Mouse (Mus musculus): ENCODE measurements at regions not wholly inside any gene's neighbourhood (a gene's known extent, or its start where the extent isn't known, plus 50 kb on each side); places are given as distances from the start of the nearest gene placed in this dataset.
A peak's percentile ranks its signal among the peaks of the same experiment; 100 is the strongest.

DNA sequence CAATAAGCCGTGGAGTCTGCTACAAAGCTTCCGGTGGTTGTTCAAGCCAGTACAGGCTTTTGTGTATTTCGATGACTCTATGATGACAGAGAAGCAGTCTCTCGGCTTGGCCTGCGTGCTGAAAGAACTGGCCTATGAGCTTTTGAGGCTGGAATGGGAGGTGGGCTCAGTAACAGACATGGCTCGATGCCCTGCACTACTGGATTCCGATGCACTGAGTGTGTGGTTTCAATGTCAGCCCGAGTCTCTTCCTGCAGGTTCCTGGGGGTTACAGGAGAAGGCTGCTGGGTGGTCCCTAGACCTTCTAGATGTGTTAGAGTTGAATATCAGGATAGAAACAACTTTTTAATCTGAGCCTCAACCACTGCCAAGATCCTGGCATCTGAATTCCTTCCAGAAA lies 53.2 kb downstream of the Gm815 start:
- DNase-seq = no peak

DNA sequence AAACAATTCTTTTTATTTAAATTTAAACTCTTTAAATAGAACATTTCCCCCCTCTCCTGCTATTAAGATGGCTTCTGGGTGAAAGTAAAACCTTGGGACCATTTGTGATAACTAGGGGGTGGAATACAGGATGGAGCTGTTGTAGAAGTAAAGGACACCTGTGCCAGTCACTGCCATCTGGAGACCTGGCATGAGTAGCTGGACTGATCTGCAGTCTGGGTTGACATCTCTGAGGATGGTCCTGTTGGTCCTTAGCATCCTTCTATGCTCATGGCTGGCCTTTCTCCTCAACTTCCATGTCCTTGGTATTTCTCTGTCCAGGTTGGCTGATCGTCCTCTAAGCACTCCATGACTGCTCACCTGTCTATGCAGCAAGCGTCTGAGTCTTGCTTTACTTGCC lies 58.3 kb downstream of the Gm815 start:
- no peak for DNase-seq

DNA sequence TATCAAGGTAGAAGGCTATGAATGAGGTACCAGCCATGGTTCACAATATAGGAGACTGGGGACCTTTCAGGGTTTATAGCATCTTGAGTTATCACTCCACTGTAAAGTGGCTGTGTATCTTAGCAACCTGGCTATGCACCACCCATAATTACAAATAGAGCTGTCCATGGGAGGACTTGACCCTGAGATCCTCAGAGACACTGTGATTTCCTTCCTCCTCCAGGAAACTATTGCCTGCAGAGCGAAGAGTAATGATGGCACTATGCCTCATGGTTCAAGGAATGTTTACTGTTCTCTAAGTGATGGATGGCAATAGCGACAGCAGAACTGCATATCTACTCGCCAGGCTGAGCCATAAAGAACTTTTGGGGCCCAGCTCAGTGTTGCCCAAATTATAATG lies 60.9 kb downstream of the Gm815 start:
- DNase-seq = no peak

- DNase-seq = no peak
These were observed 62.8 kb downstream of the Gm815 start for GRCm38 (mm10) chr19:26948479-26948878.

GRCm38 (mm10) chr19:26949153-26949552 lies 63.5 kb downstream of the Gm815 start:
- DNase-seq = no peak

GRCm38 (mm10) chr19:26953348-26953747 lies 67.7 kb downstream of the Gm815 start:
- DNase-seq = no peak

- no peak for DNase-seq
These were observed 80.5 kb downstream of the Gm815 start for GRCm38 (mm10) chr19:26966055-26966760.

GRCm38 (mm10) chr19:26973058-26973457 lies 87.4 kb downstream of the Gm815 start:
- peak; percentile 25 for DNase-seq

GRCm38 (mm10) chr19:26973773-26974548 lies 88.3 kb downstream of the Gm815 start:
- DNase-seq = no peak

- no peak for DNase-seq
These were observed 89.0 kb downstream of the Gm815 start for GRCm38 (mm10) chr19:26974576-26975204.

- no peak for DNase-seq
These were observed 91.1 kb downstream of the Gm815 start for GRCm38 (mm10) chr19:26976604-26977322.

GRCm38 (mm10) chr19:26977887-26978639 lies 92.4 kb downstream of the Gm815 start:
- DNase-seq = no peak

DNA sequence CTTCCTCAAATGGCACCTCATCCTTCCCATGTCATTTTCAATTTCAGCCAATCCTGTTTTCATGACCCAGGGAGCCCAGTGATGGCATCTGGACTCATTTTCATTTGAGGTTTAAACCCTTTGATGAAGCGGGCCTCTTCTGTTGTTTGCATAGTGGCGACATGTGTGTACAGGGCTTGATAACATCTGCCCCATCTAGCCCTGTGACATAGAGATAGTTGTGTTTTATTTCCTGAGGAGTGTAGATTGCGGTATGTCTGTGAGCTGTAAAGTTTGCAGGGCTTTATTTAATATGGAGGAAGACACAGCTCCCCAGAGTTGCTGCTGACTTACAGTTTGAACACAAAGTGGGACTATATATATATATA lies 92.9 kb downstream of the Gm815 start:
- DNase-seq = no peak

DNA sequence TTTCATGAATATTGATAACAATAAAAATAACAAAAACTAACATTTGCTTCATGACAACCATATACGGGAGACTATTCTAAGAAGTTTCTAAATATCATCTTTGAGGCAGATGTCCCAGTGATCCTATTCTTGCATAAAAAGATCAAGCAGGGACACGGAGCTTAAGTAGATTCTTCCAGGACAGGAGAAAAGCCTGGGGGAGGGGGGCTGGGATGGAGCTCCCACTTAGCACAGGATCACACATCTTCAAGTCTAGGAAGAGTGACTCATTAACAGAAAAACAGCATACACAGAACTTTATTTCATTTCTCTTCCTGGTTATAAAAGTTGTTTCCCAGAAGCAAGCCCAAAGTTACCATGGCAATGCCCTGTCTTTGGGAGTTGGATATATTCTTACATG lies 93.6 kb downstream of the Gm815 start:
- DNase-seq = no peak

- DNase-seq = no peak
These were observed 101.0 kb downstream of the Gm815 start for GRCm38 (mm10) chr19:26986672-26987071.

DNA sequence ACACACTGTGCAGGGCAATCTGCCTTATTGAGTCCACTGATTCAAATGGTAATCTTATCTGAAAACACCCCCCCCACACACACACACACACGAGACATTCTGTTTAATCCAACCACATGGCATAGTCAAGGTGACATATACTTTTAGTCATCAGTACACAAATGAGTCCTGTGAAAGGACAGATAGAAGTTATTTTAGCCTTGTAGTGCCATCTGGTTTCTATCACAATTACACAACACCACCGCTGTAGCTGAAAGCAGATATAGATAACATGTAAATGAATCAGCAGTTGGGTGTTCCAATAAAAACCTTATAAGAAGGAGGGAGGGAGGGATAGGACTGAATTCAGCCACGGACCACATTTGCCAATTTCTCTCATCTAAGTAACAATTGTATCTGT lies 101.5 kb downstream of the Gm815 start:
- DNase-seq = no peak

DNA sequence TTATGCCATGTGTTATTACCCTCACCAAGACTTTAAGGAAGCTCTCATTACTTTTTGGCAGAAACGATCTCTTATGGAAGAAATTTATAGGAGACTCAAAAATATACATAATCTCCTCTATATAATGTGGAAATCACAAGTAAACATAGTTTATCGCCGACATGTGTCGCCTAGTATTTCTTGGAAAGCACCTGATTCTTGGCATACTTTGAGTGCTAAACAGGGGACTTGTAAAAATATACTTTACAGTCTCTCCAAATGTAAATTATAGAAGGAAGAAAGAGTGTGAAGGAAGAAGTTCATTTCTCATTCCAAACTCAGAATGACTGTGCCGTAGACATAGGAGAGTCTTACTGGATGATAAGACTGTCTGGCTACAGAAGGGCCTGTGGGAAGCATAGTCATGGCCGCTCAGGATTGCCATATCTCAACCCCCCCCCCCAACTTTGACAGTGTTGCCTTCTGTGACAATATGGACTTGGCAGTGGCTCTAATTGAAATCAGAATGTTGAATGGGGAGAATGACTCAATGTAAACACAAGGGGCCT lies 102.3 kb downstream of the Gm815 start:
- DNase-seq = no peak

- no peak for DNase-seq
These were observed 109.1 kb downstream of the Gm815 start for GRCm38 (mm10) chr19:26994586-26995352.

GRCm38 (mm10) chr19:26999596-26999995 lies 113.9 kb downstream of the Gm815 start:
- no peak for DNase-seq

GRCm38 (mm10) chr19:27021930-27022329 lies 136.2 kb downstream of the Gm815 start:
- DNase-seq = no peak

DNA sequence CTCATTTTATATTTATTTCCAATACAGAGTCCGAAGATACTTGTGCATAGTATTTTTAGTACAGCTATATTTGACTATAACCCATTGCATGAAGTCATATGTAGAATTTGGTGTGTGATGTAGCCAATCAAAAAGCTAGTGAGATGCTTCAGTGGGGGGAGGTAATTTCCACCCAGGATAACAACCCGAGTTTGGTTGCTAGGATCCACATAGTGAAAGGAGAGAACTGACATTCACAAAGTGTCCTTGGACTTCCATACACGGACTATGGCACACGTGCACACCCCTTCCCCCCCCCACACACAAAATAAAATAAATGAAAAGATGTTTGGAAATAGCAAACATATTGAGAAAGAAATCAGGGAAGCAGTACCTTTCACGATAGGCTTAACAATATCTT lies 137.2 kb downstream of the Gm815 start:
- DNase-seq = no peak

DNA sequence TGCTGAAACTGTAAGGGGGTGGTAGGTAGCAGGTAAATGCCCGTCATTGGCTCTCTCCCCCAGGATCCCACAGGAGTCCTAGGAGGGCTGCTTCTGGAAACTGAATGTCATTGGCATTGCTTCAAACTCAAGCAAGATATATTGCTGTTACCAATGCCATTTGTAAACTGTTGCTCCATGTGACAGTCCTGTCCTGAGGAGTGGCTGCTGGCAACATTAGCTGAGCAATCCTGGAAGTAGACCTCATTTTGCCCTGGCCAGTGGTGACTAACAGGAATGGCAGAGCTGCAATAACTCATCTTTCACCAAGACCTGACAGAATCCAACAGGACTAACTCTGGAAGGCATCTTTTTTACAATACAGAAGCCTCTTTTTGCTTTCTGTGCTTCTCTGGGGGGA lies 143.2 kb downstream of the Gm815 start:
- no peak for DNase-seq

Data from lung, postnatal 36 days (tissue).